Mouse (Mus musculus) CH12.LX (cell line): ENCODE data around the gene Slc1a7. TPM values are rescaled to one million over a fixed set of nuclear protein-coding genes. Genes with fewer than 3 reads are reported as not detected.

ENCODE experiments used
- DNase-seq: peaks from one replicate; pipeline ENCODE4 v3.0.0-alpha.2; 2013; ENCODE audit errors: extremely low read depth
- H3K27ac ChIP-seq: 2 replicates; pipeline ENCODE4 v1.5.1; 2012; ENCODE audit warnings: low read depth, mild to moderate bottlenecking, control low read depth, moderate library complexity; ENCODE audit not compliant: insufficient read depth
- H3K27me3 ChIP-seq: replicated peaks from 2 replicates; pipeline ENCODE3; 2012; ENCODE audit warnings: inconsistent platforms
- H3K36me3 ChIP-seq, 2 experiments: replicated peaks in 1 of 2; 2 replicates each; pipeline versions ENCODE3 to v1.6.1; 2012; ENCODE audit warnings: inconsistent platforms in 1 of 2, low read length in 1 of 2, mild to moderate bottlenecking in 1 of 2, mixed read lengths in 1 of 2, moderate library complexity in 1 of 2; ENCODE audit not compliant: control insufficient read depth in 1 of 2, insufficient read depth in 1 of 2
- H3K4me1 ChIP-seq, 2 experiments: 2 replicates each; pipeline ENCODE4 v1.6.1; 2012; ENCODE audit warnings: inconsistent platforms in 1 of 2, moderate library complexity in 1 of 2; ENCODE audit not compliant: insufficient read depth in 2 of 2, control insufficient read depth in 1 of 2
- H3K4me2 ChIP-seq: 2 replicates; pipeline ENCODE4 v1.6.1; 2012; ENCODE audit warnings: low read depth, mild to moderate bottlenecking, control low read depth; ENCODE audit not compliant: poor library complexity, insufficient read depth, severe bottlenecking
- H3K4me3 ChIP-seq, 3 experiments: fragments of 150-350 bp in 1 of 3; sonication (generic) in 1 of 3; replicated peaks in 1 of 3; 2 replicates each; pipeline versions ENCODE3 to v1.5.1; 2011 to 2012; ENCODE audit warnings: low read depth in 2 of 3, low read length in 2 of 3, mild to moderate bottlenecking in 2 of 3, moderate library complexity in 2 of 3, control low read depth in 1 of 3, improper control_type of control experiment in 1 of 3, inconsistent platforms in 1 of 3, mixed read lengths in 1 of 3; ENCODE audit not compliant: poor library complexity in 1 of 3
- H3K79me2 ChIP-seq: replicated peaks from 2 replicates; pipeline ENCODE4 v1.6.1; 2012; ENCODE audit warnings: mild to moderate bottlenecking, moderate library complexity; ENCODE audit not compliant: control insufficient read depth, poor library complexity, insufficient read depth, severe bottlenecking; ENCODE audit errors: extremely low read depth
- H3K9ac ChIP-seq: 2 replicates; pipeline ENCODE4 v1.6.1; 2012; ENCODE audit warnings: low read depth, mild to moderate bottlenecking, control low read depth, moderate library complexity; ENCODE audit not compliant: insufficient read depth
- H3K9me3 ChIP-seq: replicated peaks from 2 replicates; pipeline ENCODE3; 2012; ENCODE audit warnings: low read length, inconsistent platforms, mixed read lengths
- BHLHE40 ChIP-seq: IDR thresholded peaks from 2 replicates; pipeline ENCODE4 v1.6.1; 2011; ENCODE audit warnings: mild to moderate bottlenecking, low read depth, low read length, improper control_type of control experiment
- CHD1 ChIP-seq: IDR thresholded peaks from 2 replicates; pipeline ENCODE4 v1.6.1; 2012; ENCODE audit warnings: low read depth, low read length, improper control_type of control experiment, inconsistent platforms
- CHD2 ChIP-seq: IDR thresholded peaks from 2 replicates; pipeline ENCODE4 v1.6.1; 2011; ENCODE audit warnings: low read length, improper control_type of control experiment
- CTCF ChIP-seq, 2 experiments: IDR thresholded peaks in 1 of 2; conservative IDR thresholded peaks in 1 of 2; 2 replicates each; pipeline ENCODE4 v1.5.1; 2011 to 2012; ENCODE audit warnings: low read depth in 2 of 2, low read length in 2 of 2, improper control_type of control experiment in 1 of 2, inconsistent platforms in 1 of 2, mild to moderate bottlenecking in 1 of 2, moderate library complexity in 1 of 2
- E2F4 ChIP-seq: IDR thresholded peaks from 2 replicates; pipeline ENCODE4 v1.6.1; 2011; ENCODE audit warnings: low read depth, low read length, improper control_type of control experiment; ENCODE audit not compliant: insufficient replicate concordance
- ELF1 ChIP-seq: IDR thresholded peaks from 2 replicates; pipeline ENCODE4 v1.6.1; 2014; ENCODE audit warnings: low read depth, mild to moderate bottlenecking, inconsistent platforms, low read length, improper control_type of control experiment
- GABPA ChIP-seq: IDR thresholded peaks from 2 replicates; pipeline ENCODE4 v1.6.1; 2012; ENCODE audit warnings: low read depth, low read length, improper control_type of control experiment, inconsistent platforms; ENCODE audit not compliant: insufficient replicate concordance
- KAT2A ChIP-seq: IDR thresholded peaks from 2 replicates; pipeline ENCODE4 v1.6.1; 2012; ENCODE audit warnings: low read length, improper control_type of control experiment, inconsistent platforms; ENCODE audit not compliant: insufficient replicate concordance
- MAFK ChIP-seq: IDR thresholded peaks from 2 replicates; pipeline ENCODE4 v1.6.1; 2011; ENCODE audit warnings: low read length, improper control_type of control experiment; ENCODE audit not compliant: insufficient replicate concordance
- MAX ChIP-seq: IDR thresholded peaks from 2 replicates; pipeline ENCODE4 v1.6.1; 2011; ENCODE audit warnings: low read length, improper control_type of control experiment
- MAZ ChIP-seq: IDR thresholded peaks from 2 replicates; pipeline ENCODE4 v1.6.1; 2012; ENCODE audit warnings: low read depth, mild to moderate bottlenecking, inconsistent platforms, low read length, improper control_type of control experiment, moderate library complexity
- MXI1 ChIP-seq: IDR thresholded peaks from 2 replicates; pipeline ENCODE4 v1.6.1; 2011; ENCODE audit warnings: mild to moderate bottlenecking, low read depth, low read length, improper control_type of control experiment
- MYC ChIP-seq: IDR thresholded peaks from 2 replicates; pipeline ENCODE4 v1.6.1; 2011; ENCODE audit warnings: low read depth, mild to moderate bottlenecking, improper control_type of control experiment, low read length
- NELFE ChIP-seq: IDR thresholded peaks from 2 replicates; pipeline ENCODE4 v1.6.1; 2011; ENCODE audit warnings: low read depth, low read length, improper control_type of control experiment
- NRF1 ChIP-seq: IDR thresholded peaks from 2 replicates; pipeline ENCODE4 v1.6.1; 2014; ENCODE audit warnings: low read depth, mild to moderate bottlenecking, inconsistent platforms, low read length, improper control_type of control experiment, moderate library complexity
- POLR2A ChIP-seq: IDR thresholded peaks from 2 replicates; pipeline ENCODE4 v1.6.1; 2011; ENCODE audit warnings: low read depth, mild to moderate bottlenecking, improper control_type of control experiment, low read length
- POLR2AphosphoS2 ChIP-seq: IDR thresholded peaks from 2 replicates; pipeline ENCODE4 v1.6.1; 2011; ENCODE audit warnings: low read depth, low read length, improper control_type of control experiment
- SMC3 ChIP-seq: IDR thresholded peaks from 2 replicates; pipeline ENCODE4 v1.6.1; 2011; ENCODE audit warnings: low read depth, low read length, improper control_type of control experiment
- TBP ChIP-seq: conservative IDR thresholded peaks from 2 replicates; pipeline ENCODE4 v1.6.1; 2011; ENCODE audit warnings: low read depth, low read length, improper control_type of control experiment
- USF2 ChIP-seq: conservative IDR thresholded peaks from 2 replicates; pipeline ENCODE4 v1.6.1; 2011; ENCODE audit warnings: low read depth, low read length, improper control_type of control experiment
- dilution Hi-C: fragments of 300-500 bp; cut with MboI; formaldehyde crosslinking; loops from 2 replicates; pipeline ENCODE4 v1.14.3; 2020; ENCODE audit warnings: low sequenced_read_pairs; ENCODE audit not compliant: extremely low pct_unique_long_range_greater_than_20kb, extremely low pct_ligation_motif_present
- in situ Hi-C: fragments of 300-500 bp; cut with MboI; formaldehyde crosslinking; loops from 3 replicates; pipeline ENCODE4 v1.14.3; 2019; ENCODE audit warnings: low sequenced_read_pairs, low pct_ligation_motif_present, low pct_unique_long_range_greater_than_20kb, mixed read lengths
- polyA plus RNA-seq: library from polyadenylated mRNA; unstranded; fragments of >175 nt; gene quantifications from 2 replicates; pipeline ENCODE4 v1.2.1, GENCODE M21; 2012; ENCODE audit warnings: low read depth; ENCODE audit not compliant: insufficient read length
- total RNA-seq, 2 experiments: library from RNA; depleted of rRNA; stranded (reverse); fragments of 300-350 nt in 1 of 2; fragments of >200 nt in 1 of 2; gene quantifications; 2 replicates each; pipeline ENCODE4 v1.2.3; 2012 to 2014

Slc1a7 gene
- total and polyA plus RNA-seq, 3 experiments = not detected

- no peak for DNase-seq
- Histone ChIP-seq H3K27ac (no peak overlapping the region), H3K27me3 (peaks cover 23% of the 10 kb centered on the region), H3K9ac (no peak overlapping the region), H3K4me3 (no peak overlapping the region), H3K79me2 (no peaks in the 10 kb centered on the region), H3K36me3 (no peaks in the 10 kb centered on the region), H3K9me3 (no peaks in the 10 kb centered on the region), H3K4me2 (no peak overlapping the region), H3K4me1 (peaks cover 0 to under 1% of the 10 kb centered on the region in 2 experiments; a peak in 1 of 4 replicates)
- no peak for TF ChIP-seq MYC
- no peak for TF ChIP-seq CHD1
- no peak for TF ChIP-seq CHD2
- no peak for TF ChIP-seq ELF1
- TF ChIP-seq GABPA = no peak
- TF ChIP-seq USF2 = no peak
- TF ChIP-seq MAFK = no peak
- TF ChIP-seq CTCF (conservative IDR thresholded peaks at IDR 0.05 in 1 of 2, IDR thresholded peaks at IDR 0.05 in 1 of 2; ENCODE audit: low read depth in 2 of 2, low read length in 2 of 2) = no peak
- no peak for TF ChIP-seq SMC3
- TF ChIP-seq NRF1 = no peak
- no peak for TF ChIP-seq MXI1
- TF ChIP-seq POLR2A = no peak
- TF ChIP-seq TBP = no peak
- TF ChIP-seq MAZ = no peak
- no peak for TF ChIP-seq NELFE
- TF ChIP-seq E2F4 = no peak
- TF ChIP-seq KAT2A = no peak
- TF ChIP-seq BHLHE40 = no peak
- no peak for TF ChIP-seq MAX
- in situ Hi-C loops (no loop called here), dilution Hi-C loops (no loop called here)
Observed at GRCm38 (mm10) chr4:108008541-108008940, 40.4 kb downstream of the Slc1a7 start.

GRCm38 (mm10) chr4:108014466-108014865, 46.3 kb downstream of the Slc1a7 start:
- dilution Hi-C loops = no loop called here

More at GRCm38 (mm10) chr4:108014466-108014865, 46.3 kb downstream of the Slc1a7 start:
- no peaks in the 10 kb centered on the region for H3K36me3 ChIP-seq
- no peak overlapping the region for H3K4me2 ChIP-seq
- H3K9me3 ChIP-seq = no peaks in the 10 kb centered on the region
- no peak for DNase-seq
- peaks cover 1% of the 10 kb centered on the region for H3K27me3 ChIP-seq
- H3K9ac ChIP-seq = no peak overlapping the region
- no peaks in the 10 kb centered on the region for H3K79me2 ChIP-seq
- no peak for TF ChIP-seq POLR2AphosphoS2
- TF ChIP-seq BHLHE40 = no peak
- no peak overlapping the region for H3K4me3 ChIP-seq
- no peak overlapping the region for H3K27ac ChIP-seq
- peaks cover 7 to 19% of the 10 kb centered on the region in 2 experiments; a peak in 3 of 4 replicates for H3K4me1 ChIP-seq
- in situ Hi-C loops = no loop called here
